Mouse (Mus musculus) mesoderm, embryonic 11.5 days (tissue): ENCODE measurements at regions not wholly inside any gene's neighbourhood (a gene's known extent, or its start where the extent isn't known, plus 50 kb on each side); places are given as distances from the start of the nearest gene placed in this dataset.
A peak's percentile ranks its signal among the peaks of the same experiment; 100 is the strongest.

ENCODE experiments used
- DNase-seq: peaks from one replicate; pipeline ENCODE4 v3.0.0-alpha.2; 2012; ENCODE audit warnings: low read depth, low spot score

- DNase-seq: no peak
These were observed 54.5 kb upstream of the Gata5 start for GRCm38 (mm10) chr2:180389013-180389412.

- DNase-seq: no peak
These were observed 53.6 kb upstream of the Gata5 start for GRCm38 (mm10) chr2:180388122-180388521.

- DNase-seq: no peak
These were observed 52.8 kb upstream of the Gata5 start for GRCm38 (mm10) chr2:180387305-180387704.

GRCm38 (mm10) chr2:180385967-180386688 lies 51.6 kb upstream of the Gata5 start:
- DNase-seq: peak; percentile 61

GRCm38 (mm10) chr2:180385231-180385895 lies 50.9 kb upstream of the Gata5 start:
- DNase-seq: peak; percentile 7
